Mouse (Mus musculus) lung, postnatal 25 days (tissue): ENCODE results near the gene Fam160b1.

Experiments
- DNase-seq: peaks from one replicate; pipeline ENCODE4 v3.0.0; 2022; ENCODE audit warnings: low spot score

The Fam160b1 gene

DNA sequence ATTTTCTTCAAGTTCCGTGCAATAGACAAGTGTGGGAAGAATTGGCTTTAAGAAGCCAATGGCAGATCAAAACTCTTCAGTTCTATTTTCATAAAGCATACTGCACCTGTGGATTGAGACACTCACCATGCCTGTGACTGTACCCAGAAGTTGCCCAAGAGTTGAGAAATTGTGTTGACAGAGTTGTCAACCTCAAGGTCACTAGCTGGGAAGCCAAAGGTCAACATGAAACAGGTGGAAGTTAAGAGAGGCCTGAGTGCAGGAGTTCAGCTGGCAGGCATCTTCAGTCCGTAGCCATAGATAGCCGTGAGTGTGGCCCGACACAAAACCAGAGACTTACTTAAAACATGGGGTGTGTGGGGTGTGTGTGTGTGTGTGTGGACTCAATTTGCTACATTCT is 6.7 kb downstream of the Fam160b1 start:
- DNase-seq, result peak; percentile 83

GRCm38 (mm10) chr19:57367849-57368387 is 7.4 kb downstream of the Fam160b1 start:
- no peak for DNase-seq

GRCm38 (mm10) chr19:57373276-57373811 is 12.9 kb downstream of the Fam160b1 start:
- no peak for DNase-seq

- no peak for DNase-seq
Measured at GRCm38 (mm10) chr19:57375161-57375560, 14.7 kb downstream of the Fam160b1 start.

DNA sequence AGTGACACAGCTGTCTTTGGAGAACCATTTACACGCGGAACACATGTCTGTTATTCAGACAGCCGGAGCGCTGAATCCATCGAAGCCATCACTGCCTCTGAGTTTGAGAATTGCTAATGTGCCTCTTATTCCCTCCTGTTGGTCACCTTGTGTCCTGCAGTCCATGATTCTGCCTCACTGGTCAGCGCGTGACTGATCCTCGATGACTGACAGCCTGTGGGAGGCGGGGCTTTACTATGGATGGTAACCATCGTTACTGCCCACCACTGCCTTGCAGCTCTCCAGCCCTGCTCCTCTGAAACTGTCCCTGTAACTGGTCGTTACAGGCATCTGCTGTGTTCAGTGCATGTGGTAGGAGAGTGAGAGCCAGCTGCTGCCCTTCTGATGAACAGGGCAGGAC is 15.3 kb downstream of the Fam160b1 start:
- DNase-seq, result no peak

DNA sequence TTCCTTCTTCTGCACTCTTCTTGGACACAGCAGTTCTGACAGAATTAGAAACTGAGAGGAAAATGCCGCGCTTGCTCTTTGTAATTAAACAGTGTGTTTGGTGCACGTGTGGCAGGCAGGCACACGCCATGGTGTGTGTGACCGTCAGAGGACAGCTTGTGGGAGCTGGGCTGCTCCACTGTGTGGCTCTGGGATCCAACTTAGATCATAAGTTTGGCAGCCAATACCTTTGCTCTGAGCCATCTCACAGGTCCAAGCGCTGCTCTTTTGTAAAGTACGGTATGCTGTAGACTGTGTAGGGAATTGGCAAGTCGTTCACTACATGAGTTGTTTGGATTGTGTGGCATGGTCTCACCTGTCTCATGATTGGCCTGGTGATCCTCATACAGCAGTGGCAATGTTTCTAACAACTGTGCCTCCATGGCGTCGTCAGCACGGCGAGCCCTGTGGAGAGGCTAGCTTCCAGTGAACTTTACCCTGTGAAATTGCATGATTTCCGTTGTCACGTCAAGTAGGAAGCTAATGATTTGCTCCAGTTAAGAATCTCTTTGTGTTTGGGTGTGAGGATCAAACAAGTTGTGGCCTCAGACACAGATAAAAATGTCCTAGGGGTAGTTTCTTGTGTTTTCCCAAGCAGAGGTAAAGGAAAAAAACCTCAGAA is 16.7 kb downstream of the Fam160b1 start:
- DNase-seq, result no peak

- no peak for DNase-seq
Measured at GRCm38 (mm10) chr19:57386176-57386693, 25.8 kb downstream of the Fam160b1 start.

GRCm38 (mm10) chr19:57391545-57391944 is 31.1 kb downstream of the Fam160b1 start:
- no peak for DNase-seq

- DNase-seq, result no peak
Measured at GRCm38 (mm10) chr19:57393357-57393957, 33.0 kb downstream of the Fam160b1 start.

- no peak for DNase-seq
Measured at GRCm38 (mm10) chr19:57396609-57397008, 36.1 kb downstream of the Fam160b1 start.

DNA sequence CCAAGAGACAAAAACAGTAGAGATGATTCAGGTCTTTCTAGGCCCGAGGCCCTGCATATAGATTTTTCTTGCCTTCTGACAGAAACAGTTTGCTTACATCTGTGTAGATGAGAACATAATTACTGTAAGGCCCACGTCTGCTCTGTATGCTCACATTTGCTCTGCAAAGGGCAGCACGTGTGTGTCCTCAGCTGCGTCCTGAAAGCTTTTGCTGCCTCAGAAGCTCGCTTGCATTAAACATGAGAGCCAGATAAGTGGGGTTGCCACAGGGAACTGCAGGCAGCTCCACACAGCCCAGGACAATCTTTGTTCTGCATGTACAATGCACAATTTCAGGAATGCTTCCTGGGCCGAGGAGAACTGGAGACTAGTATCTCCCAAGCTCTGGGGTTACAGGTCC is 41.9 kb downstream of the Fam160b1 start:
- no peak for DNase-seq

DNA sequence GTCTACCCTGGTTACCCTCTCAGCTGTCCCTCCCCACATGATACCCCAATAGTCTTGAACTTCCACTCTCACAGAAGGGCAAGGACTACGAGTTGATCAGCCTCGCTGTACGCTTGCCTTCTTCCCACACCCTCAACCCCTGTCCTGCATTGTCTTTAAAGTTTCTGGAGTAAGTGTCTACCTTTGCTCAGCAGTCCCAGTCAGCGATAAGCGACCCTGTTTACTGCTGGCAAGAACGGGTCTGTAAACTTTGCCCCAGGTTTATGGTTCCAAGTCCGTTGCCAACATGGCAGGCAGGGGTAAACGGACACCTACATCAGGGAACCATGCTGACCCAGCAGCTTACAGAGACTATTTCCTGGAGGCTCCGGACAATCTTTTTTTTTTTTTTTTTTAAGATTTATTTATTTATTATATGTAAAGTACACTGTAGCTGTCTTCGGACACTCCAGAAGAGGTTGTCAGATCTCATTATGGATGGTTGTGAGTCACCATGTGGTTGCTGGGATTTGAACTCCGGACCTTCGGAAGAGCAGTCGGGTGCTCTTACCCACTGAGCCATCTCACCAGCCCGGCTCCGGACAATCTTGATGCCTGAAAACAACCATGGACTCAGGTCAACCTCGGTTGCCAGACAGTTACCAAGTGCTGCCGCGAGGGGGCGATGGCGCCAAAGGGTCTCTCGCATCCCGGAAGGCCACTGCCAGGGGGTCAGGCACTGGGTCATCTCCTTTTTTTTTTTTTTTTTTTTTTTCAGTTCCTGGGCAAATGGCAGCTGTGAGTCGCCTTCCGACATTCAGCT is 43.4 kb downstream of the Fam160b1 start:
- DNase-seq, result peak; percentile 78

DNA sequence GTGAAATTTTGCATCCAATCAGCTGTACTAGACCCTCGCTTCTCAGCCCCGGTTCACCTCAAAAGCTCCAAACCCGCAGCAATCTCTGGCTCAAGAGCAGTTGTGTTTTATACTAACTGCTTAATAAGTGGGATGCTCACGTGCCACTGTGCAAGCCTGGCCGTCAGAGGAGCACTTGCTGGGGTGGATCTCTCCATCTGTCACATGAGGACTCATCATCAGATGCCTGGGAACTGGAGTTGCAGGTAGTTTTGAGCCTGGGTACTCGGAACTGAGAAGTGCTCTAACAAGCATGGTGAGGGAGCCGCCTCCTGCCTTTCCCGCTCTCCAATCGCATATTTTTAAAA is 44.0 kb downstream of the Fam160b1 start:
- no peak for DNase-seq

GRCm38 (mm10) chr19:57407947-57408346 is 47.5 kb downstream of the Fam160b1 start:
- DNase-seq, result no peak

DNA sequence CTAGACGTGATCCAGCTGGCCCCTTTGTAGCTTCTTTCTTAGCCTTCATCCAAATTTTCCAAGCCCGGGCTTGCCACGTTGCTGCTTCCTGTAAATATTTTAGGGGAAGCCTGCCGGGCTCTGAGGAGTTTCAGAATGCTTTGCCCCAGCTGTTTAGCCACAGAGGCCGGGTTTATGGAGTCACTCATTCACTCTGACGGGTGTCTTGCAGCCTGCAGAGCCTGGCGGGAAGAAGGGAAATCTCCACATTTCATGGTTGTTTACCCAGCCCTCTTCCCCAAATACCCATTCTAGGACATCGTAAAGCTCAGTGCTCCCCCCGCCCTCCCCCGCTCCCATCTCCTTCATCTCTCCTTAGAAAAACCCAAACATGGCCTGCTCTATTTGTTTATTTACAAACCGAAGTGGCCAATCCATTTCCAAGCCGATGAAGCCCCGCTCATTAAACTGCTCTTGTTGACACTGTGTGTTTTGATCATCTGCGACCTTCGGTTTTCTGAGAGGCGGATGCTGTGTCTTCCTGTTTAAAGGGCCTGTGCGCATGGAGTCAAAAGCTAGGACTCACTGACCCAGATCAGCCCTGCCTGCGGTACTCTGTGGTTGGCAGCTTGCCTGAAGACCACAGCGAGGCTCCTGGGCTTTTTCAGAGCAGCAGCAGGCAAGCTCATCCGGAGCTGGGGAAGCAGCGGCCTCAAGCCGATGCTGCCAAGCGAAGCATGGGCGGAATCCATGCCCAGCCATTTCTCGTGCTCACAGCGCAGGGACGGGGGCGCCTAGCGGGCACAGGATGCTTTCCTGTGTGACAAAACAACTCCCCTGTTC is 51.1 kb downstream of the Fam160b1 start:
- peak; percentile 72 for DNase-seq

GRCm38 (mm10) chr19:57413170-57413569 is 52.7 kb downstream of the Fam160b1 start:
- no peak for DNase-seq

- no peak for DNase-seq
Measured at GRCm38 (mm10) chr19:57413918-57414317, 53.4 kb downstream of the Fam160b1 start.

DNA sequence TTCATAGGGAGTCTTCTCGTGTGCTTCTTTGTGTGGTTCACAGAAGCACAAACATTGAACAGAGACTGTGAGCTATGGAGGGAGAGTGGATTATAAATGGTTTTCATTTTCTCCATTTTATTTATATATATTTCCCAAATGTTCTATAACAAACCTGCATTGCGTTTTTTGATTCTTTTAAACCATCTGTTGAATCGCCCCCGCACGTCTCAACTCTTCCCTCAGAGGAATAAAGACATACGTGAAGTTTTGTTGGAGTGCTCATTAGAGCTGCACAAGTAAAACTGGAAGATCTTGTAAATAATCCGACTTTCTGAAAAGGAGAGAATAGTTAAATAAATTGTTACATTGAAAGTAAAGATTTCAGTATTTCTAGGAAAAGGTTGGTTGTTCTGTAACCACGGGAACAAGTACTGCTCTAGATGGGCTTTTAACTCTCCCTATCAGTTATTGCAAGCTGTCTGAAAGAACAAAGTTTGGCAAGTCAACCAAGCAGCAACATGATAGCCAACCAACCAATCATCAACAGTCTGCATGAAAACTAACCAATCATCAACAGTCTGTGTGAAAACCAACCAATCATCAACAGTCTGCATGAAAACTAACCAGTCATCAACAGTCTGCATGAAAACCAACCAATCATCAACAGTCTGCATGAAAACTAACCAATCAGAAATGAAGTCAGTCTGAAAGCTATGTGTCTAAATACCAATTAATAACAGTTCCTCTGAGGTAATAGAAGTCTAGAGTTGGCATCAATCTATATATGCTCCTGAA is 54.7 kb downstream of the Fam160b1 start:
- no peak for DNase-seq

DNA sequence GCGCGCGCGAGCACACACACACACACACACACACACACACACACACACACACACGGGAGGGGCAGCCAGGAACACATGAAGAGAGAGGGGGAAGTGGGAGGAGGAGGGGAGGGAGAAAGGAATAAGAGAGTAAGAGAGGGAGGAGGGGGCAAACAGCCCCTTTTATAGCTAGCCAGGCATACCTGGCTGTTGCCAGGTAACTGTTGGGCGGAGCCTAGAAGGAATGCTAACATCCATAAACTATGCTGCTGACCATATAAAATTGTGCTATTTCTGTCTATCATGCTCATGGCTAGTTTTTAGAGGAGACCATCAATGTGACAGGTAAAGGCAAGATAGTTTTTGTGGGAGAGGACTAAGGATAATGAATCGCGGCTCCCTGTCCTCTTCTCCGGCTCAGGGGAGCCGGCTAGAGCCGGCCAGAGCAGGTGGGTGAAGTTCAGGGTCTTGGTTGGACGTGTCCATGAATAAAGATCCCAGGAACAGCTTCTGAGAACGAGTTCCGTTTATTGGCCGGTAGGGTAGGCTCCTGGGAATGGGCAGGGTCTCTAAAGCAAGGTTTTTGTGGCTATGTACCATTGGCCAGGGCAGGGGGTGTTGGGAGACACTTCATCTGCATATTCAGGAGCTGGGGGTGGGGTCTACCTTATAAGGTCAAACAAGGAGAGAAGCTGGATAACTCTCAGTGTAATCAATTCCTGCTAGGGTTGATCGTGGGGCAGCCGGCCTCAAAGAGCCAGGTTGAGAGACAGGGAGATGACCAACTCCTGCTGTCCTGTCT is 57.5 kb downstream of the Fam160b1 start:
- DNase-seq, result no peak

DNA sequence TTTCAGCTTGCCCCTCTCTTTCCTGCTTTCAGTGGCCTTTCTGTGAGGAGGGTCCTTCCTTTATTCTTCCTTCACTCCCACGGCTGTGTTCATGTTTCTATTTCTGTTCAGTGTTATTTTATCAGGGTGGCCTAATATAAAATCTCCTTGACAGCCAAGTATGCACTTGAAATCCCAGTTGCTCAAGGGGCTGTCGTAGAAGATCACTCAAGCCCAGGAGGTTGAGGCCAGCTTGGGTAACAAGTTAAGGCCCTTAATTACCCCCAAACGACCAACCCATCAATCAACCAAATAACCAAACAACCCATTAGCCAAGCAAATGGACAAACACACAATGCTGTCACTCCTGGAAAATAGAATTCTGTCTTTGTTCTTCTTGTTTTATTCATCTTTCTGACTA is 62.9 kb downstream of the Fam160b1 start:
- DNase-seq, result peak; percentile 32
